Mouse (Mus musculus) heart, embryonic 10.5 days (tissue): ENCODE data around the gene Gm4301. TPM values are rescaled to one million over a fixed set of nuclear protein-coding genes. Genes with fewer than 3 reads are reported as not detected.
"Not testable (repeated sequence)": the region's sequence is repeated elsewhere in the genome, so short reads cannot be mapped to it uniquely, and the experiment has no call there.

Experiments used
- DNase-seq: peaks from one replicate; pipeline ENCODE4 v3.0.0-alpha.2; 2017; ENCODE audit warnings: low spot score
- H3K27ac ChIP-seq: fragments of 300-500 bp; sonication (generic); 2 replicates; pipeline ENCODE4 v1.5.1; 2016; ENCODE audit warnings: mild to moderate bottlenecking
- H3K27me3 ChIP-seq: fragments of 300-500 bp; sonication (generic); 2 replicates; pipeline ENCODE4 v1.6.1; 2016; ENCODE audit warnings: mild to moderate bottlenecking; ENCODE audit not compliant: poor library complexity, insufficient read depth, severe bottlenecking
- H3K36me3 ChIP-seq: fragments of 300-500 bp; sonication (generic); 2 replicates; pipeline ENCODE4 v1.6.1; 2016; ENCODE audit warnings: mild to moderate bottlenecking, moderate library complexity
- H3K4me1 ChIP-seq: fragments of 300-500 bp; sonication (generic); 2 replicates; pipeline ENCODE4 v1.6.1; 2016; ENCODE audit warnings: mild to moderate bottlenecking
- H3K4me3 ChIP-seq: fragments of 300-500 bp; sonication (generic); 2 replicates; pipeline ENCODE4 v1.5.1; 2016; ENCODE audit warnings: mild to moderate bottlenecking, moderate library complexity
- H3K9me3 ChIP-seq: fragments of 300-500 bp; sonication (generic); 2 replicates; pipeline ENCODE4 v1.6.1; 2016; ENCODE audit warnings: mild to moderate bottlenecking, moderate library complexity
- WGBS: fragments of 180-500 bp; shearing (Covaris S2); methylation state at CpG from one replicate; pipeline ENCODE4 v1.1.7; 2016; 5-methylcytosine and 5-hydroxymethylcytosine counted together
- polyA plus RNA-seq: library from polyadenylated mRNA; unstranded; fragments of >200 nt; fragmentation: Nextera tagmentation; extraction: Ambion mirVana; gene quantifications from 2 replicates; pipeline ENCODE4 v1.2.1, GENCODE M21; 2016

Gm4301 gene
- polyA plus RNA-seq, result not detected in 2 replicates

DNA sequence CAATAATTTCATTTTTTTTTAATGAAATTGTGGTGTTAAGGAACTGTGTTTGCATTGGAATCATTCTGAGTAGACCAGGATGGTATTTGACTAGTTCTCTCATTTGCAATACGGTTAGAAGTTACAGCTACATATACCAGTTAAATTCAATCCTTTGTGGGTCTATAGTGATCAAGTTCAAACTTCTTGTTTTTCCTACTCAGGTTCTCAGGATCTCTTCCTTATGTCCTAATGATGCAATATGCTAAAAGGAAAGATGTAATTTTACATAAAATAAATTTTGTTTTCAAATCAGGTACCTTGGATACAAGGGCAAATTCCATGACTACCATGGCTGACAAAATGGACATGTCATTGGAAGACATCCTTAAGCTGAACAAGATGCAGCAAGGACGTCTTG, at the start of gene Gm4301:
Gm4301 (plus strand) TSS at position 301 of the 400 bp plus-strand sequence.
- DNase-seq, H3K4me1 ChIP-seq, H3K27ac ChIP-seq, H3K27me3 ChIP-seq, H3K36me3 ChIP-seq, H3K9me3 ChIP-seq, H3K4me3 ChIP-seq: not testable (repeated sequence)
- WGBS, result no CpG with 5 or more reads among the region's 2 CpGs

DNA sequence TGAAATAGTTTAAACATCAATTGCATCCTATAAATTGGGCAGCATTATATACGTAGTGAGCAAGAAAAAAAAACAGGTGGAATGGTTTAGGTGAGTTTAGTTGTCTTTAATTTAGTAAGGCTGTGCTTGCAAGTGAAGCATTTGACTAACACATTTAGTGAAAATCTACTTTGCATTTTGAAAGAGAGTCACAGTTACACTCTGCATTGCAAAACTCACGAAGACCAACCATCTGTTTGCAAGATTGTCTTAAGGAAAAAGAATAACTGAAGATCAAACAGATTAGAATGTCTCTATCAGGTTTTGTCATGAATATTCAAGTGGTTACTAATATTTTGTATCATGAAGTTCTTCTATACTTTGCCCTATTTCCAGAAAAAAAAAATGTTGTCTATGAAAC, 39.4 kb upstream of the Gm4301 start:
- Histone ChIP-seq H3K4me3 (no peak overlapping the region), H3K27me3 (no peaks in the 10 kb centered on the region), H3K9me3 (no peaks in the 10 kb centered on the region), H3K36me3 (no peaks in the 10 kb centered on the region), H3K4me1 (no peaks in the 10 kb centered on the region), H3K27ac (no peak overlapping the region)
- WGBS, result 86% methylated on average over 2 of the region's 2 CpGs
- no peak for DNase-seq

GRCm38 (mm10) chr10:100300106-100300505, 35.4 kb upstream of the Gm4301 start:
- H3K9me3 ChIP-seq, result peaks cover 13% of the 10 kb centered on the region; the same call in 1 of the 2 replicates
- H3K4me3 ChIP-seq, H3K27ac ChIP-seq, DNase-seq, H3K36me3 ChIP-seq, H3K4me1 ChIP-seq, H3K27me3 ChIP-seq: not testable (repeated sequence)

GRCm38 (mm10) chr10:100340536-100340935, 5.1 kb downstream of the Gm4301 start, which contains the start of gene Gm4302:
Gene Gm4302, plus strand, starts transcription at chr10:100340836.
- H3K27ac ChIP-seq, DNase-seq, H3K4me3 ChIP-seq, H3K36me3 ChIP-seq, H3K9me3 ChIP-seq, H3K4me1 ChIP-seq, H3K27me3 ChIP-seq: not testable (repeated sequence)
- no CpG with 5 or more reads among the region's 3 CpGs for whole genome bisulfite sequencing

DNA sequence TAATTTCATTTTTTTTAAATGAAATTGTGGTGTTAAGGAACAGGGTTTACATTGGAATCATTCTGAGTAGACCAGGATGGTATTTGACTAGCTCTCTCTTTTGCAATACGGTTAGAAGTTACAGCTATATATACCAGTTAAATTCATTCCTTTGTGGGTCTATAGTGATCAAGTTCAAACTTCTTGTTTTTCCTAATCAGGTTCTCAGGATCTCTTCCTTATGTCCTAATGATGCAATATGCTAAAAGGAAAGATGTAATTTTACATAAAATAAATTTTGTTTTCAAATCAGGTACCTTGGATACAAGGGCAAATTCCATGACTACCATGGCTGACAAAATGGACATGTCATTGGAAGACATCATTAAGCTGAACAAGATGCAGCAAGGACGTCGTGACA, 10.2 kb downstream of the Gm4301 start, which contains the start of gene Gm4303:
Gm4303 (plus strand) TSS at position 301 of the 400 bp plus-strand sequence.
- H3K27me3 ChIP-seq, H3K4me3 ChIP-seq, H3K27ac ChIP-seq, H3K36me3 ChIP-seq, DNase-seq, H3K9me3 ChIP-seq, H3K4me1 ChIP-seq: not testable (repeated sequence)
- no CpG with 5 or more reads among the region's 3 CpGs for WGBS

- H3K9me3 ChIP-seq, H3K27me3 ChIP-seq, H3K36me3 ChIP-seq, H3K4me3 ChIP-seq, H3K27ac ChIP-seq, H3K4me1 ChIP-seq, DNase-seq: not testable (repeated sequence)
- no CpG with 5 or more reads among the region's 3 CpGs for WGBS
Observed at GRCm38 (mm10) chr10:100350793-100351192, 15.3 kb downstream of the Gm4301 start, which contains the start of gene Gm4305. Gene Gm4305, plus strand, starts transcription at chr10:100351093.

DNA sequence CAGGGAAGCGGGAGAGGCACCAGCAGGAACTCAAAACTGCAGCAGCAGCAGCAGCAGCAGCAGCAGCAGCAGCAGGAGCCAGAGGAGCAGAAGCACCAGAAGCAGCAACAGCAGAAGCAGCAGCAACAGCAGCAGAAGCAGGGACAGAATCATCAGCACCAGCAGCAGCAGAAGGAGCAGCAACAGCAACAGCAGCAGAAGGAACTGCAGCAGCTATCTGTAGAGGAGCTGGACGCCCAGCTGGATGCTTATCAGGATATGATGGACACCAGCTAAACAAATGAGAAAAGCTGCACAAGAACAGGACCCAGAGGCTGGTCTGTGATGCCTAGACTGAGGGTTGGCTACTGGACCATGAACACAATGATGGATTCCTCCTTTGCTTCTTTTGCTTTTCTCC, 21.4 kb downstream of the Gm4301 start:
- H3K4me1 ChIP-seq, DNase-seq, H3K4me3 ChIP-seq, H3K36me3 ChIP-seq, H3K9me3 ChIP-seq, H3K27ac ChIP-seq, H3K27me3 ChIP-seq: not testable (repeated sequence)
- 51% methylated on average over 2 of the region's 2 CpGs for WGBS

GRCm38 (mm10) chr10:100361038-100361437, 25.6 kb downstream of the Gm4301 start, which contains the start of gene Gm4307:
Gene Gm4307, plus strand, starts transcription at chr10:100361338.
- not testable (repeated sequence) for H3K27me3 ChIP-seq, H3K4me1 ChIP-seq, H3K9me3 ChIP-seq, H3K4me3 ChIP-seq, H3K27ac ChIP-seq, DNase-seq, H3K36me3 ChIP-seq
- WGBS, result no CpG with 5 or more reads among the region's 3 CpGs

DNA sequence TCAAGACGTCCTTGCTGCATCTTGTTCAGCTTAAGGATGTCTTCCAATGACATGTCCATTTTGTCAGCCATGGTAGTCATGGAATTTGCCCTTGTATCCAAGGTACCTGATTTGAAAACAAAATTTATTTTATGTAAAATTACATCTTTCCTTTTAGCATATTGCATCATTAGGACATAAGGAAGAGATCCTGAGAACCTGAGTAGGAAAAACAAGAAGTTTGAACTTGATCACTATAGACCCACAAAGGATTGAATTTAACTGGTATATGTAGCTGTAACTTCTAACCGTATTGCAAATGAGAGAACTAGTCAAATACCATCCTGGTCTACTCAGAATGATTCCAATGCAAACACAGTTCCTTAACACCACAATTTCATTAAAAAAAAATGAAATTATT, 47.0 kb downstream of the Gm4301 start, which contains the start of gene Gm4312:
Gm4312 (minus strand) TSS at position 101 of the 400 bp plus-strand sequence.
- H3K27ac ChIP-seq, H3K9me3 ChIP-seq, H3K4me3 ChIP-seq, DNase-seq, H3K27me3 ChIP-seq, H3K36me3 ChIP-seq, H3K4me1 ChIP-seq: not testable (repeated sequence)
- no CpG with 5 or more reads among the region's 2 CpGs for WGBS

Other genes with a start within 250 kb of the Gm4301 start
- gene Gm4302, start 5.2 kb downstream of the Gm4301 start, polyA plus RNA-seq, result not detected in 2 replicates
- gene Gm4303, start 10.3 kb downstream of the Gm4301 start, polyA plus RNA-seq, result not detected in 2 replicates
- not detected in 2 replicates for gene Gm4305, start 15.4 kb downstream of the Gm4301 start, polyA plus RNA-seq
- not detected in 2 replicates for gene Gm4307, start 25.7 kb downstream of the Gm4301 start, polyA plus RNA-seq
- gene Gm4312, start 46.9 kb downstream of the Gm4301 start, polyA plus RNA-seq, result not detected in 2 replicates
- 23.1 and 25.5 TPM in 2 replicates for gene Tmtc3, start 151.7 kb downstream of the Gm4301 start, polyA plus RNA-seq
- 3.1 and 4.5 TPM in 2 replicates for gene Cep290, start 151.9 kb downstream of the Gm4301 start, polyA plus RNA-seq